Mouse (Mus musculus): Measurements from ENCODE around the gene Acta2.
A peak's percentile ranks its signal among the peaks of the same experiment; 100 is the strongest.

GRCm38 (mm10) chr19:34193149-34193548 is 62.2 kb downstream of the Acta2 start:
- TF ChIP-seq CTCF (conservative IDR thresholded peaks at IDR 0.05 in 1 of 2, IDR thresholded peaks at IDR 0.05 in 1 of 2; ENCODE audit: low read depth in 2 of 2, low read length in 2 of 2) (no peak), EP300 (IDR thresholded peaks at IDR 0.05; ENCODE audit: low read length) (peak; percentile 27; the same call in 1 of the 2 replicates), POLR2A (IDR thresholded peaks at IDR 0.05; ENCODE audit: low read depth, low read length) (no peak), USF2 (conservative IDR thresholded peaks at IDR 0.05; ENCODE audit: low read depth, low read length) (no peak), ZKSCAN1 (IDR thresholded peaks at IDR 0.05; ENCODE audit: borderline replicate concordance, low read depth, low read length) (no peak), MAX (IDR thresholded peaks at IDR 0.05; ENCODE audit: low read length) (peak; percentile 51; the same call in 1 of the 2 replicates), TBP (conservative IDR thresholded peaks at IDR 0.05; ENCODE audit: low read depth, low read length) (no peak), NELFE (IDR thresholded peaks at IDR 0.05; ENCODE audit: low read depth, low read length) (no peak)

All from CH12.LX (cell line).